ENCODE assay signal across 33 mouse cellular contexts in genomic region chr2:58604791-58605190, GRCm38 (mm10). TPM values are rescaled to one million over a fixed set of nuclear protein-coding genes. Genes with fewer than 3 reads are reported as not detected.
"Had no signal": no experiment of that assay in that cellular context is flagged by ENCODE, and none has a peak within 500 bp of the region (broad histone marks: within the 10 kb centered on the region; RNA-seq: fewer than 3 reads in every experiment).

No protein-coding gene starts in this region.

- H3K27ac ChIP-seq: limb, embryonic 10.5 days; limb, embryonic 12.5 days; limb, embryonic 13.5 days; limb, embryonic 15.5 days; liver, embryonic 12.5 days; liver, embryonic 13.5 days; liver, embryonic 14.5 days; liver, embryonic 15.5 days; lung, embryonic 15.5 days; macrophage; midbrain, embryonic 10.5 days; midbrain, embryonic 12.5 days; midbrain, embryonic 13.5 days; midbrain, embryonic 15.5 days; neural tube, embryonic 12.5 days had no signal

- H3K36me3 ChIP-seq: limb, embryonic 10.5 days; limb, embryonic 12.5 days; limb, embryonic 13.5 days; limb, embryonic 15.5 days; liver, embryonic 12.5 days; liver, embryonic 13.5 days; liver, embryonic 15.5 days; lung, embryonic 15.5 days; midbrain, embryonic 10.5 days; midbrain, embryonic 12.5 days; midbrain, embryonic 13.5 days; midbrain, embryonic 15.5 days; neural tube, embryonic 12.5 days had no signal

- H3K4me3 ChIP-seq: limb, embryonic 10.5 days; limb, embryonic 12.5 days; limb, embryonic 13.5 days; limb, embryonic 15.5 days; liver, embryonic 12.5 days; liver, embryonic 13.5 days; liver, embryonic 15.5 days; lung, embryonic 15.5 days; megakaryocyte, embryonic 14.5 days; midbrain, embryonic 10.5 days; midbrain, embryonic 12.5 days; midbrain, embryonic 13.5 days; midbrain, embryonic 15.5 days; myocyte; neural tube, embryonic 12.5 days had no signal

- H3K9ac ChIP-seq: limb, embryonic 12.5 days; limb, embryonic 13.5 days; limb, embryonic 15.5 days; liver, embryonic 12.5 days; liver, embryonic 13.5 days; liver, embryonic 14.5 days; liver, embryonic 15.5 days; liver, postnatal 0 days; lung, embryonic 14.5 days; lung, embryonic 15.5 days; midbrain, embryonic 12.5 days; midbrain, embryonic 13.5 days; midbrain, embryonic 15.5 days; neural tube, embryonic 12.5 days had no signal

- H3K4me1 ChIP-seq: limb, embryonic 10.5 days; limb, embryonic 12.5 days; limb, embryonic 13.5 days; limb, embryonic 15.5 days; liver, embryonic 12.5 days; liver, embryonic 13.5 days; liver, embryonic 15.5 days; lung, embryonic 15.5 days; megakaryocyte, embryonic 14.5 days; midbrain, embryonic 10.5 days; midbrain, embryonic 12.5 days; midbrain, embryonic 13.5 days; midbrain, embryonic 15.5 days; neural tube, embryonic 12.5 days had no signal

- H3K9me3 ChIP-seq: limb, embryonic 12.5 days; limb, embryonic 13.5 days; limb, embryonic 15.5 days; liver, embryonic 12.5 days; liver, embryonic 13.5 days; liver, embryonic 15.5 days; lung, embryonic 15.5 days; midbrain, embryonic 10.5 days; midbrain, embryonic 12.5 days; midbrain, embryonic 13.5 days; midbrain, embryonic 15.5 days; neural tube, embryonic 12.5 days had no signal

- DNase-seq: left cerebral cortex, postnatal 4 days; liver; liver, embryonic 13.5 days; liver, postnatal 0 days; lung, adult 18-20 months; lung, adult 2 months; lung, embryonic 14.5 days; lung, postnatal 10 days; lung, postnatal 14 days; lung, postnatal 36 days; lung, postnatal 4 days; midbrain, embryonic 14.5 days had no signal

- H3K27me3 ChIP-seq: limb, embryonic 12.5 days; limb, embryonic 13.5 days; limb, embryonic 15.5 days; liver, embryonic 12.5 days; liver, embryonic 13.5 days; liver, embryonic 15.5 days; lung, embryonic 15.5 days; megakaryocyte, embryonic 14.5 days; midbrain, embryonic 12.5 days; midbrain, embryonic 13.5 days; midbrain, embryonic 15.5 days; neural tube, embryonic 12.5 days had no signal

- ATAC-seq: liver, embryonic 12.5 days; liver, postnatal 0 days; lung, postnatal 0 days; midbrain, embryonic 13.5 days; midbrain, embryonic 15.5 days; midbrain, embryonic 16.5 days had no signal

- H3K4me2 ChIP-seq: limb, embryonic 12.5 days; limb, embryonic 13.5 days; limb, embryonic 15.5 days; liver, embryonic 11.5 days; liver, embryonic 12.5 days; liver, embryonic 13.5 days; liver, embryonic 15.5 days; lung, embryonic 14.5 days; lung, embryonic 15.5 days; midbrain, embryonic 11.5 days; midbrain, embryonic 12.5 days; midbrain, embryonic 13.5 days; midbrain, embryonic 15.5 days; neural tube, embryonic 12.5 days had no signal

RNA-seq across cellular contexts. Expression of gene Upp2, which starts 37.7 kb away (rescaled TPM):
- total RNA-seq: megakaryocyte-erythroid progenitor cell, adult 5-6 weeks had no signal
